Mouse (Mus musculus): ENCODE results near the gene Mrps10.
"Not testable (repeated sequence)": the region's sequence is repeated elsewhere in the genome, so short reads cannot be mapped to it uniquely, and the experiment has no call there.

Gene Mrps10

GRCm38 (mm10) chr17:47368401-47369086 is at the start of gene Mrps10:
TSS of gene Mrps10 (plus strand) at chr17:47368887.
- DNase-seq (ENCODE audit: low read depth, low spot score), result peak; percentile 92

GRCm38 (mm10) chr17:47318972-47319625 is 49.6 kb upstream of the Mrps10 start:
- DNase-seq (ENCODE audit: low read depth, low spot score), result no peak

- DNase-seq (ENCODE audit: low read depth, low spot score), result no peak
These were observed 48.9 kb upstream of the Mrps10 start for GRCm38 (mm10) chr17:47319761-47320160.

DNA sequence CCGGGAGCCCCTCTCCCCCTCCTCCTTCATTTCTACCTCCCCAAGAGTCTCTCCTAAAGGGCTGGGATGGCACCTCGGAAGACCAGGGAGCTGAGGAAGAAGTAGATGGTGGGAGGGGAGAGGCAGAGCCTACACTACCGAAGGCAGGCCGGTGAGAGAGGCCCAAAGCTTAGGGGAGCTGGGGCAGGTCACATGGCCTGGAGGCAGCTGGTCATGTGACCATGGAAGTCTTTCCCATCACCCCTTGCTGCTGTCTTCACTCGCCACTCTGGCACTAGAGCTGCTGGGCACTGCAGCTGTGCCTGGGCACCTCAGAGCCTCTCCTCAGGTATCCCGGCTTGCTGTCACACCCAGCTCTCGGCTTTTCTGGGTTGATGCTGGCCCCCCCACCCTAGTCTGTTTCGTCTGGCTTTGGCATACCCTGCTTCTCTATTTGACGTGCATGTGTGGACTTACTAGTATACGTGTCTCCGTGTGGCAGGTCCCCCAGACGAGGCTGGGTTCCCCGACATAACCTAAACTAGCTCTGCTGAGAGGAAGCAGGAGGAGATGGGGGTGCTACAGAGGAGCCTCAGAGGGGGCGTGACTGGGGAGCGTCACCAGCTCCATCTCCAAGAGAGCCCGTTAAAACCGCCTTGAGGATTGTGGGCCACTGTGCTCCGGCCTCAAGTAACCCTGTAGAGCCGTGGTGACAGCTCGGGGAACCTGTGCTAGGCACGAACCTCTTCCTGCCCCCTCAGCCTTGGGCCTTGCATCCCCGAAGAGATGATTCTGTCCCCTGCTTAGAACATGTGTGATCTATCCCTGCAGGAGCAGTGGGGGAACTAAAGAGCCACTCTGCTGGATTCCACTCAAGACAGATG is 46.3 kb upstream of the Mrps10 start:
- no peak for DNase-seq (ENCODE audit: low read depth, low spot score)

- no peak for DNase-seq (ENCODE audit: low read depth, low spot score)
These were observed 45.7 kb upstream of the Mrps10 start for GRCm38 (mm10) chr17:47322991-47323295.

DNA sequence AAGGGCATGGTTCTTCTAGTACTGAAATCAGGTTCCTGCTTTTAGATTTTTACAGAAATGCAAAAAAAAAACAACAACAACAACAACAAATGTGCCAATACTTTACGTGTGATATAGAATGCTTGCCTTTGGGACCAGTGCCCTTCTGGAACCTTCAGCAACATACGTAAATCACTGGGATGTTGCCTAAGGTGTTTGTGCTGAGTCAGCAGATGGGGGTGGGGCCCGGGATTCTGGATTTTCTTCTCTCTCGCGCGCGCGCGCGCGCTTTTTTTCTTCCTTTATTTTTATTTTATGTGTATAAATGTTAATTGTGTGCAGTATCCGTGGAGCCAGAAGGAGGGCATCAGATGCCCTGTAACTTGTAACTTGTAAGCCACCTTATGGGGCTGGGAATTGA is 41.1 kb upstream of the Mrps10 start:
- DNase-seq (ENCODE audit: low read depth, low spot score), result no peak

GRCm38 (mm10) chr17:47327969-47328368 is 40.7 kb upstream of the Mrps10 start:
- DNase-seq (ENCODE audit: low read depth, low spot score), result no peak

- no peak for DNase-seq (ENCODE audit: low read depth, low spot score)
These were observed 39.9 kb upstream of the Mrps10 start for GRCm38 (mm10) chr17:47328552-47329343.

- DNase-seq (ENCODE audit: low read depth, low spot score), result no peak
These were observed 38.1 kb upstream of the Mrps10 start for GRCm38 (mm10) chr17:47330616-47331015.

- no peak for DNase-seq (ENCODE audit: low read depth, low spot score)
These were observed 36.6 kb upstream of the Mrps10 start for GRCm38 (mm10) chr17:47332001-47332611.

DNA sequence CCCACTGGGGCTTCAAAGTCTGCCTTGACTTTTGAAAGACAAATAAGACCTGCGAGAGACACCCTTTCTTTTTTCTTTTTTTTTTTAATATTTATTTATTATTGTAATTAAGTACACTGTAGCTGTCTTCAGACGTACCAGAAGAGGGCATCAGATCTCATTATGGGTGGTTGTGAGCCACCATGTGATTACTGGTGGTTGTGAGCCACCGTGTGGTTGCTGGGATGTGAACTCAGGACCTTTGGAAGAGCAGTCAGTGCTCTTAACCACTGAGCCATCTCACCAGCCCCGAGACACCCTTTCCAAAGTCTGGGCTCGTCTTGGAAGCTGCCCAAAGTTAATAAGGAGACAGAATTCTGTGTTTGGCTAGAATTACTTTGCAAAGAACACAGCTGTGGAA is 36.0 kb upstream of the Mrps10 start:
- not testable (repeated sequence) for DNase-seq (ENCODE audit: low read depth, low spot score)

- no peak for DNase-seq (ENCODE audit: low read depth, low spot score)
These were observed 35.3 kb upstream of the Mrps10 start for GRCm38 (mm10) chr17:47333409-47333808.

GRCm38 (mm10) chr17:47343121-47343520 is 25.6 kb upstream of the Mrps10 start:
- no peak for DNase-seq (ENCODE audit: low read depth, low spot score)

DNA sequence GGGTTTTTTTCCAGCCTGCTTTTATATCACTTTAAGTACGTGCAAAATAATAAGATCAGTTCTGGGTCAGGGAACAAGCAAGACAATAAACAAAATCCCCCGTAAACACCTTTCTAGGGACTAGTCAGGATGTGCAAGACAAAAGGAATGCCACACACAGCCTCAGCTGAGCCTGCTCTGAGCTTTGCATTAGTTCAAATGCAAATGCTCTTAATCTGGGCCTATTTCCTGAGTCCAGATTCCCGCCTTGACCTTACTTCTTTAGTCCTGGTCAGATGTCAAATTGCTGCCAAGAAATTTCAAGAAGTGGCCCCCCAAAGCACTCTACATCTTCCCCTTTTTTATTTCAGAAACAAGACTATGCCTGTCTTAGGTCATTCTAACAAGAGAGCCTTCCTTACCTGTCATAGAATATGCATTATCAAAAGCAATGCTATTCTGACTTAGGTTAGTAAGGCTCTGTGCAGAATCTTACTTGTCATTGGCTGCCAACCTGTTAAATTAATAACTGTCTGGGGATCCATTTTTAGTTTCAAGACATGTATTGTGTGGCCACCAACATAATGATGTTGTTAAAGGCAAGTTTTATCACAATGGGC is 18.9 kb upstream of the Mrps10 start:
- no peak for DNase-seq (ENCODE audit: low read depth, low spot score)

DNA sequence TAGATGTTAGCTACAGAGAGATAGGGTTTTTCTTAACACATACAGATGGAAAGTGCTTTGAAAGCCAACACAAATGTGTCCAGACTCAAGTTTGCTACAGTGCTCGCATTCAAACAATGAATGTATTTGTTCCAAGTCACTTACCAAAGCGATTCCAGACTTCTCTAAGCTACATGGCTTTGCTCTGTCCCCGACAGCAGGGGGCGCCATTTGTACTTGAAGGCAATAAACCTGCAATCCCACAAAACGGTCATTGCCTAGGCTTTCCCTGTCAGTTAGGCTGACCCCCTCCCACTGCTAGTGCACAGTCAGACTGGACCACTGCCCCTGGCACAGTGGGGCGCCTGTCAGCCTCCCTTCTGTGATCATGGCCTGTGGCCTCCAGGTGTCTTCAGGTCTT is 8.7 kb upstream of the Mrps10 start:
- DNase-seq (ENCODE audit: low read depth, low spot score), result peak; percentile 43

GRCm38 (mm10) chr17:47361343-47361742 is 7.3 kb upstream of the Mrps10 start:
- no peak for DNase-seq (ENCODE audit: low read depth, low spot score)

DNA sequence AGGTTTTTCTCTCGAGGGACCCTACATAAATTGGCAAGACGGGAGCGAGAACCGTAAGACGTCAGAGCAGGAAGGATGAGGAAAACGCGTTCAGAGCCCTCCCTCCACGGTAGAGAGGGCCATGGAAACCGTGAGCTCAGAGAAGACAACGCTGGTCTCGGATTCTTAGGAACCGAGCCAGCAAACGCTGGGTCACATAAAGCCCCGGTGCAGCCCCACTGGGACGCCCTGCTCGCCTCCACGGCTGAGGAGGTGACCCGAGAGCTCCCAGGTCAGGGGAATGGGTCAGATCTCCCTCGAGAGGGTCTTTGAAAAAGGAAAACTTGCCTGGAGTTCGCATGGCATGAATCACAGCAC is 378 bp downstream of the Mrps10 start:
- no peak for DNase-seq (ENCODE audit: low read depth, low spot score)

DNA sequence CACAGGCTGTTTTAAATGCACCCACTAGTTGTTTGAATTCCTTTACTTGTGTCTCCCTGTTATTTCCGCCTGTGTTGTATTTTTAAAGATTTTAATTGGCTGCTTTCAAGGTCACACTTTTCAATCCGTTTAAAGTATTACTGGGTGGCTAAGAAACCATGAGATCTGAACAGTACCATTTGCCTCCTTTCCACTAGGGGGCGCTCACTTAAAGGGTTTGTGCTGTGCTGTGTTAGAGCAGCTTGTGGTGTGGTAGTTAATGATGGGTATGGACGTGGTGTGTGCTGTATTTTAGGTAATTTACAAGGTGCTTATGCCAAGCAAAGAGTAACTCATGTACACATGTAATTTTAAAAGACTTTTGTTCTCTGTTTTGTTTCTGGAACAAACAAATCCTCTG is 2.8 kb downstream of the Mrps10 start:
- DNase-seq (ENCODE audit: low read depth, low spot score), result peak; percentile 39

DNA sequence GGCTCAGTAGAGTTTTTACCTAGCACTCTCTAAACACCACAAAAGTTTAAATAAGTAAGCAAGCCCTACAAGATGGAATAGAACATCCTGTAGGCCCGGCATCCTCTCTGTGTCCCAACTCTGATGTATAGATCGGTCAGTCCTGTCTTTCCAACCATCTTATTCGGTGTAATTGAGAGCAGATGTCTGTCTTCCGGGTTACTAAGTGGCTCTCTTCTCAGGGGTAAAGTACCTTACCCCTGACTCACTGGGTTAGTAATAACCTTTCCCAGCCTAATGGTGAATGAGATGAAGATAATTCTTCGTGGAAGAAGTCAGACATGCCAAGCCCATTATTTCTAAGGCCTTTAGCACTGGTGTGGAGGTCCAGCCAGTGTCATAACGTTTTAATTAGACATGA is 5.3 kb downstream of the Mrps10 start:
- DNase-seq (ENCODE audit: low read depth, low spot score), result no peak

DNA sequence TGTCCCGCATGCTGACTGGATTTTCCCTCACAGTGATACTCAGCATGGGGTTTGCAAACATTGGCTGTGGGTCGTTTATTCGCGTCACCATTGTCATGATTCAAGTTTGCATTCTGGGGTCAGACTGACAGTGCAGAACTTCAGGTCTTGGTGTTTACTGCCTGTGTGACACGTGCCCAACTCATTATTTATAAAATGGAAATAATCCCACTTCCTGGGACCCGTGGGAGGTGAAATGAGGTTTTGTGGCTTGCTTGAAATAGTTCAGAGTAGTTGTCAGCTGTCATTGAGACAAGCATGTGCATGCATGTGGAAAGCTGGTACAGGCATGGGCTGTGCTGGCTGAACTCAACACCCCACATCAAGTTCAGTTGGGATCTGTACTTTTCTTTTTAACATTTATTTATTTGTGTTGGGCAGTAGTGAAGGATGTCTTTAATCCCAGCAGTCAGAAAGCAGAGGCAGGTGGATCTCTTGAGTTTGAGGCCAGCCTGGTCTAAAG is 8.1 kb downstream of the Mrps10 start:
- no peak for DNase-seq (ENCODE audit: low read depth, low spot score)

DNA sequence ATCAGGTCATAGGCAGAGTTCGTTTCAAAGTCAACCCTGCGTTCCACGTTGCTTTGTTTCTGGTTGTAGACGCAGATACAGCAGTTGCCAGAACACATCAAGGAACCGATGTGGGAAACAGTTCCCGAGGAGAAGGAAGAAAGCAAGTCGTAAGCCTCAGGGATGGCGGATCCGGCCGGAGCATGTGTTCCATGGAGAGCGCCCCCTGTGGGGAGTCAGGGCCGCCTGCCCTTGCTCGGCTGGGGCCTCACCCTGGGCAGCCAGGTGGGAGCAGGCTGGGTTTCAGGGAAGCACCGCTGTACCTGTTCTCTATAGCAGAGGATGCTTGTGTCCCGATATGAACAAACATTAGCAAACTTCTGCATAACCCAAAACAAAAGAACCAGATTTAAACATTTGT is 9.4 kb downstream of the Mrps10 start:
- no peak for DNase-seq (ENCODE audit: low read depth, low spot score)
